Mouse (Mus musculus): ENCODE results near the gene 4930444G20Rik. TPM values are rescaled to one million over a fixed set of nuclear protein-coding genes. Genes with fewer than 3 reads are reported as not detected.
"Not testable (repeated sequence)": the region's sequence is repeated elsewhere in the genome, so short reads cannot be mapped to it uniquely, and the experiment has no call there.

The 4930444G20Rik gene
- not detected for polyA plus RNA-seq (2012; fragmentation: generic; extraction: Trizol)

GRCm38 (mm10) chr10:22067979-22068378 lies at the start of gene 4930444G20Rik:
Gene 4930444G20Rik (minus strand): TSS chr10:22068079.
- H3K4me2 ChIP-seq (ENCODE audit: low read depth); H3K27me3 ChIP-seq (ENCODE audit: control insufficient read depth, insufficient read depth, insufficient read length); H3K36me3 ChIP-seq (ENCODE audit: control insufficient read depth, insufficient read depth); H3K79me2 ChIP-seq (ENCODE audit: control insufficient read depth, insufficient read depth); H3K4me3 ChIP-seq; H3ac ChIP-seq (ENCODE audit: control insufficient read depth, insufficient read length): not testable (repeated sequence)

GRCm38 (mm10) chr10:22074531-22074930 lies 6.7 kb upstream of the 4930444G20Rik start:
- peaks cover 21% of the 10 kb centered on the region for H3K27me3 ChIP-seq (ENCODE audit: control insufficient read depth, insufficient read depth, insufficient read length)
- H3K36me3 ChIP-seq (ENCODE audit: control insufficient read depth, insufficient read depth) = no peaks in the 10 kb centered on the region
- TF ChIP-seq MAX (IDR thresholded peaks at IDR 0.05; ENCODE audit: low read depth) = no peak
- H3K79me2 ChIP-seq (ENCODE audit: control insufficient read depth, insufficient read depth) = no peaks in the 10 kb centered on the region
- no peak overlapping the region for H3ac ChIP-seq (ENCODE audit: control insufficient read depth, insufficient read length)
- no peak overlapping the region for H3K4me2 ChIP-seq (ENCODE audit: low read depth)
- H3K4me3 ChIP-seq = no peak overlapping the region

- no peaks in the 10 kb centered on the region for H3K79me2 ChIP-seq (ENCODE audit: control insufficient read depth, insufficient read depth)
- TF ChIP-seq USF1 (IDR thresholded peaks at IDR 0.05; ENCODE audit: low read depth) (no peak), MYOG (IDR thresholded peaks at IDR 0.05; ENCODE audit: control insufficient read depth in 1 of 3, insufficient read depth in 1 of 3, insufficient read length in 2 of 3, low read depth in 2 of 3) (no peak), CEBPB (IDR thresholded peaks at IDR 0.05; ENCODE audit: insufficient read depth, poor library complexity, severe bottlenecking) (no peak), MYOD1 (IDR thresholded peaks at IDR 0.05; ENCODE audit: control insufficient read depth in 1 of 3, insufficient read length in 2 of 3, low read depth in 2 of 3) (no peak), SRF (IDR thresholded peaks at IDR 0.05; ENCODE audit: control insufficient read depth, insufficient read length, low read depth) (no peak), TCF3 (IDR thresholded peaks at IDR 0.05; ENCODE audit: insufficient read length, low read depth) (no peak), E2F4 (IDR thresholded peaks at IDR 0.05; ENCODE audit: insufficient read depth) (no peak), POLR2A (IDR thresholded peaks at IDR 0.05; ENCODE audit: insufficient read length, low read depth) (no peak), REST (IDR thresholded peaks at IDR 0.05; ENCODE audit: insufficient read depth, insufficient read length) (no peak), TCF12 (IDR thresholded peaks at IDR 0.05; ENCODE audit: insufficient read depth, poor library complexity, severe bottlenecking) (no peak), MAX (IDR thresholded peaks at IDR 0.05; ENCODE audit: low read depth) (no peak)
- peaks cover 8% of the 10 kb centered on the region for H3K27me3 ChIP-seq (ENCODE audit: control insufficient read depth, insufficient read depth, insufficient read length)
- H3K36me3 ChIP-seq (ENCODE audit: control insufficient read depth, insufficient read depth) = no peaks in the 10 kb centered on the region
- no peak overlapping the region for H3K4me2 ChIP-seq (ENCODE audit: low read depth)
- H3ac ChIP-seq (ENCODE audit: control insufficient read depth, insufficient read length) = no peak overlapping the region
- no peak overlapping the region for H3K4me3 ChIP-seq
Measured at GRCm38 (mm10) chr10:22072739-22073138, 4.9 kb upstream of the 4930444G20Rik start.

- Histone ChIP-seq H3K4me2 (ENCODE audit: low read depth) (no peak overlapping the region), H3K36me3 (ENCODE audit: control insufficient read depth, insufficient read depth) (no peaks in the 10 kb centered on the region), H3K4me3 (no peak overlapping the region), H3K27me3 (ENCODE audit: control insufficient read depth, insufficient read depth, insufficient read length) (no peaks in the 10 kb centered on the region), H3K79me2 (ENCODE audit: control insufficient read depth, insufficient read depth) (no peaks in the 10 kb centered on the region), H3ac (ENCODE audit: control insufficient read depth, insufficient read length) (no peak overlapping the region)
- TF ChIP-seq CEBPB (IDR thresholded peaks at IDR 0.05; ENCODE audit: insufficient read depth, poor library complexity, severe bottlenecking) (no peak), MYOG (IDR thresholded peaks at IDR 0.05; ENCODE audit: control insufficient read depth in 1 of 3, insufficient read depth in 1 of 3, insufficient read length in 2 of 3, low read depth in 2 of 3) (no peak), MYOD1 (IDR thresholded peaks at IDR 0.05; ENCODE audit: control insufficient read depth in 1 of 3, insufficient read length in 2 of 3, low read depth in 2 of 3) (no peak), TCF12 (IDR thresholded peaks at IDR 0.05; ENCODE audit: insufficient read depth, poor library complexity, severe bottlenecking) (no peak), TCF3 (IDR thresholded peaks at IDR 0.05; ENCODE audit: insufficient read length, low read depth) (no peak), USF1 (IDR thresholded peaks at IDR 0.05; ENCODE audit: low read depth) (no peak), E2F4 (IDR thresholded peaks at IDR 0.05; ENCODE audit: insufficient read depth) (no peak), POLR2A (IDR thresholded peaks at IDR 0.05; ENCODE audit: insufficient read length, low read depth) (no peak), SRF (IDR thresholded peaks at IDR 0.05; ENCODE audit: control insufficient read depth, insufficient read length, low read depth) (no peak), MAX (IDR thresholded peaks at IDR 0.05; ENCODE audit: low read depth) (no peak), REST (IDR thresholded peaks at IDR 0.05; ENCODE audit: insufficient read depth, insufficient read length) (no peak), POLR2AphosphoS2 (IDR thresholded peaks at IDR 0.05; ENCODE audit: insufficient read length, low read depth) (no peak)
Measured at GRCm38 (mm10) chr10:22070576-22070975, 2.7 kb upstream of the 4930444G20Rik start.

GRCm38 (mm10) chr10:22070168-22070567 lies 2.3 kb upstream of the 4930444G20Rik start:
- Histone ChIP-seq H3K4me3 (no peak overlapping the region), H3K4me2 (ENCODE audit: low read depth) (no peak overlapping the region), H3K79me2 (ENCODE audit: control insufficient read depth, insufficient read depth) (no peaks in the 10 kb centered on the region), H3K27me3 (ENCODE audit: control insufficient read depth, insufficient read depth, insufficient read length) (no peaks in the 10 kb centered on the region), H3ac (ENCODE audit: control insufficient read depth, insufficient read length) (no peak overlapping the region), H3K36me3 (ENCODE audit: control insufficient read depth, insufficient read depth) (no peaks in the 10 kb centered on the region)
- no peak for TF ChIP-seq POLR2AphosphoS2 (IDR thresholded peaks at IDR 0.05; ENCODE audit: insufficient read length, low read depth)
- TF ChIP-seq POLR2A (IDR thresholded peaks at IDR 0.05; ENCODE audit: insufficient read length, low read depth) = no peak
- no peak for TF ChIP-seq E2F4 (IDR thresholded peaks at IDR 0.05; ENCODE audit: insufficient read depth)
- no peak for TF ChIP-seq TCF3 (IDR thresholded peaks at IDR 0.05; ENCODE audit: insufficient read length, low read depth)
- no peak for TF ChIP-seq REST (IDR thresholded peaks at IDR 0.05; ENCODE audit: insufficient read depth, insufficient read length)
- no peak for TF ChIP-seq USF1 (IDR thresholded peaks at IDR 0.05; ENCODE audit: low read depth)
- no peak for TF ChIP-seq MAX (IDR thresholded peaks at IDR 0.05; ENCODE audit: low read depth)
- no peak for TF ChIP-seq MYOG (IDR thresholded peaks at IDR 0.05; ENCODE audit: control insufficient read depth in 1 of 3, insufficient read depth in 1 of 3, insufficient read length in 2 of 3, low read depth in 2 of 3)
- TF ChIP-seq TCF12 (IDR thresholded peaks at IDR 0.05; ENCODE audit: insufficient read depth, poor library complexity, severe bottlenecking) = no peak
- TF ChIP-seq SRF (IDR thresholded peaks at IDR 0.05; ENCODE audit: control insufficient read depth, insufficient read length, low read depth) = no peak
- TF ChIP-seq CEBPB (IDR thresholded peaks at IDR 0.05; ENCODE audit: insufficient read depth, poor library complexity, severe bottlenecking) = no peak
- TF ChIP-seq MYOD1 (IDR thresholded peaks at IDR 0.05; ENCODE audit: control insufficient read depth in 1 of 3, insufficient read length in 2 of 3, low read depth in 2 of 3) = no peak
